Mouse (Mus musculus) activated CD4-positive, CD25-positive, alpha-beta regulatory T cell, adult 4 months (primary cell): ENCODE data around the gene Mrpl58. TPM values are rescaled to one million over a fixed set of nuclear protein-coding genes. Genes with fewer than 3 reads are reported as not detected.
"Not testable (repeated sequence)": the region's sequence is repeated elsewhere in the genome, so short reads cannot be mapped to it uniquely, and the experiment has no call there.

Experiments used
- ATAC-seq: one replicate; pipeline ENCODE4 v1.8.0; 2017
- polyA plus RNA-seq, 2 experiments: library from polyadenylated mRNA; unstranded; fragments of 100-300 nt; shearing (Covaris generic); gene quantifications; one replicate each; pipeline ENCODE4 v1.2.1; 2017

The Mrpl58 gene
- polyA plus RNA-seq, 2 experiments from 2014 or later = 206 to 214 TPM

DNA sequence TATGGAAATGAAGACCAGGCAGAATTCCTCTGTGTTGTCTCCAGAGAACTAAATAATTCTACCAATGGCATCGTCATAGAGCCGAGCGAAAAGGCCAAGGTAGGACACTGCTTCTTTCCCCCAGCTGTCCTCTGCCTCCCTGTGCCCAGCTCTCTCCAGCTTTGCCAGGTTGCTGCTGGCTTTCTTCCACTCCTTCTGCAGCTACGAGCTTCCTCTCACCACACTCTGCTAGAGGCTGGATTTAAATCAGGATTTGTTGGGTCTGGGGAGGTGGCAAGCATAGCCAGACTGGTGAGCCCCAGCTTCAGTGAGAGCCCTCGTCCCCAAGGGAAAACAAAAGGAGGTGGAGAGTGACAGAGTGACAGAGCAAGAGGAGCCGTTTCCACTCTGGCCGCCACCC, 25.8 kb downstream of the Mrpl58 start:
- ATAC-seq = no peak

DNA sequence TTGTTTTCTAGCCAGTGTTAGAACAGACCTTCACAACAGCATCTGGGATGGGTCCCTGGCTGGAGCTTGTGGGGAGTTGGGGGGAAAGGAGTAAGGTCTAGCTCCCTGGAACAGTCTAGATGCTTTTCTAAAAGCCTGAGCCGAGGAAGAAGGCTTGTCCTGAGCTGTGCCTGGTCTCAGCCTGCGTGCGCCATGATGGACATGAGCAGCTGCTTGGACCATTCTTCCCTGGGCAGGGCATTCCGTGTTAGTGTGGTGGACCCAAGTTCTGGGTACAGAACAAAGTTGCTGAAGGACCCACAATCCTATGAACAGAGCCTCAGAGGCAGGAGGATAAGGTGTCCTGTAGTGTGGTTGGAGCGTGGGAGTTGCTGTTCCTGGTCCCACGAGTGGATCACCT, 27.0 kb downstream of the Mrpl58 start:
- ATAC-seq = no peak

- no peak for ATAC-seq
Observed at GRCm38 (mm10) chr11:115432814-115433213, 29.3 kb downstream of the Mrpl58 start.

GRCm38 (mm10) chr11:115433342-115433741, 29.8 kb downstream of the Mrpl58 start:
- ATAC-seq = no peak

- ATAC-seq = no peak
Observed at GRCm38 (mm10) chr11:115435596-115436337, 32.2 kb downstream of the Mrpl58 start.

GRCm38 (mm10) chr11:115437571-115438122, 34.1 kb downstream of the Mrpl58 start:
- no peak for ATAC-seq

- no peak for ATAC-seq
Observed at GRCm38 (mm10) chr11:115439326-115439725, 35.8 kb downstream of the Mrpl58 start.

GRCm38 (mm10) chr11:115439906-115440595, 36.5 kb downstream of the Mrpl58 start, which contains the start of gene Trim80:
Trim80 (plus strand) TSS chr11:115440545.
- ATAC-seq = no peak

GRCm38 (mm10) chr11:115441417-115441816, 37.9 kb downstream of the Mrpl58 start:
- no peak for ATAC-seq

GRCm38 (mm10) chr11:115446906-115447305, 43.4 kb downstream of the Mrpl58 start:
- ATAC-seq = no peak

DNA sequence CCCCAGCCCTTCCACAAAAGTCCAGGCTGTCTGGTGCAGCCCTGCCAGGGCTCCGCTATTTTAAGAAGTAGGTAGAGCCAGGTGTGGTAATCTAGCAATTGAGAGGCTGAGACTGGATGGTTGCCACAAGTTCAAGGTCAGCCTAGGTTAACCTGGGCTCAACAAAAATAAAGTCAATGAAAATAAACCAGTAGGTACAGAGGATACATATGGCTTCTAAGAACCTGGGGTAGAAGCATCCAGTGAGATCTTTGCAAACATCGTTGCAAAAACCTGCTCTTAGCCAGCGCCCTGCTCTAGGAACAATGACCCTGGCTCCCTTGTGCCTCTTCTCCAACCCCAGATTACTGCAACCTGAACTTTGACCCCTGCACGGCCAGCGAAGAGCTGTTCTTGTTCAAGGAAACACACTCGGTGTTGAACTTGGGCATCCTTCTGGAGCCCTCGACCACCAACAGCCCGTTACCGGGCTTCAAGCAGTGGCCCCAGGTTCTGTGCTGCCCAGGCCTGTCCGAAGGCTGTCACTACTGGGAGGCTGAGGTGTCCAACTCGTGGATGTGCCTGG, 43.9 kb downstream of the Mrpl58 start:
- ATAC-seq = no peak

GRCm38 (mm10) chr11:115448075-115448474, 44.5 kb downstream of the Mrpl58 start:
- no peak for ATAC-seq

DNA sequence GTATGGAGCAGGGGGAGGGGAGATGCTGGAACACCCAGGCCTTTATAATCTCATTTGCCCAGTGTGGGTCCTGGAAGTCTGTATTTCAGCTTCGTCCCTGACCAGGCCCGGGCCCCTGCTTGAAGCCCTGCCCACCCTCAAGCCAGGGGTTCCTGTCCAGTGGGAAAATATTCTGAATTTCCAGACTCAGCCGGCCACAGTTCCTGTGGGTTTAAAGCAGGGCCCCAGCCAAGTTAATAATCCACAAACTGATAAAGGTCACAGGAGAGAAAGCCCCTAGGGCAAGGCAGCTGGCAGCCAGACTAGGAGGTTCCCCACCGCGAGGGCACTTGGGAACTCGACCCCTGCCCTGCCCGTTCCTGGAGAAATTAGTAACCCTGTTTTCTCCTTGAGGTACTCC, 45.4 kb downstream of the Mrpl58 start:
- ATAC-seq = no peak

- ATAC-seq = no peak
Observed at GRCm38 (mm10) chr11:115450176-115450575, 46.6 kb downstream of the Mrpl58 start.

DNA sequence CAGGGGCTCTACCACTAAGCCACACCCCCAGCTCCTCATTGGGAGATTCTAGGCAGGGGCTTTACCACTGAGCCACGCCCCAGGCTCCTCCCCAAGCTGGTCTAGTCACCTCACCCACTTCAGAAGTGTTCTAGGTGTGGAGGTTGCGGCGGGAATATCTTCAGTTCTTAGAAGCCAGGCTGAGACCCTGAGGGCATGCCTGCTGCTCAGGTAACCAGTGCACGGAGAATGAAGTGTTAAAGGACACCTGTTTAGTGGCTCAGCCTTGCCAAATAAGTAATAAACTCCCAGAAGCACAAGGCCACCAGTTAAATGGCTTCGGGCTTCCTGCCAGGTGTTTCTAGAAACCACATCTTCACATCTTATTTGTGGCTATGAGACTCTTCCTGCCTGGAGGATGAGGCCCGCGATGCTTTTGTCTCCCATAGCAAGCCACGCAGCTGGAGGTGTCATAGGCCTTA, 48.3 kb downstream of the Mrpl58 start:
- peak; percentile 96 for ATAC-seq

DNA sequence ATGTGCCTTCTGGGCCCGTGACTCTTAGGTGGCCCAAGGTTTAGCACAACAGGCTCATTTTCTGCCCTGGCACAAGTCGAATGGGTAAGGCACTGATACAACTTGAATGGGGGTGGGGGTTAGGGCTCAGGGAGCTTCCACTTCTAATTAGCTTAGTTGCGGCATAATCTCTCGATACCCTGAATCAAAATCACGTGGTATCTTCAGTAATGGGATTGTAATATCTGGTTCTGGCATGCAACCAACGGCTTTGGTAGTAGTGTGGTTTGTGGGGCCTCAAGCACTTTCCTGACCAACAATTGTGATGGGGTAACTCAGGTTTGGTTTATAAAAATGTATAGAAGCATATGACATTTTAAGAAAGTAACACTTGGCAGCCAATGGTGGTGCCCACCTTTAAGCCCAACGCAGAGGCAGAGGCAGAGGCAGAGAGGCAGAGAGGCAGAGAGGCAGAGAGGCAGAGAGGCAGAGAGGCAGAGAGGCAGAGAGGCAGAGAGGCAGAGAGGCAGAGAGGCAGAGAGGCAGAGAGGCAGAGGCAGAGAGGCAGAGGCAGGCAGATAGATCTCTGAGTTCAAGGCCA, 48.8 kb downstream of the Mrpl58 start:
- no peak for ATAC-seq

- no peak for ATAC-seq
Observed at GRCm38 (mm10) chr11:115453306-115453705, 49.8 kb downstream of the Mrpl58 start.

DNA sequence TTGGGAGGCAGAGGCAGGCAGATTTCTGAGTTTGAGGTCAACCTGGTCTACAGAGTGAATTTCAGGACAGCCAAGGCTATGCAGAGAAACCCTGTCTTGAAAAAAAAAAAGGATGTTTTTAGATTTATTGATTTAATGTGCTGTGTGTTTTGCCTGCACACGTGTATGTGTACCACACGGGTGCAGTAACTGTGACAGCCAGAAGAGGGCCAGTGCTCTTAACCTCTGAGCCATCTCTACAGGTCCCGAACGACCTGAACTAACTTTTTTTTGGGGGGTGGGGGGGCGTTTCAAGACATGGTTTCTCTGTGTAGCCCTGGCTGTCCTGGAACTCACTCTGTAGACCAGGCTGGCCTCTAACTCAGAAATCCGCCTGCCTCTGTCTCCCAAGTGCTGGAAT, 51.3 kb downstream of the Mrpl58 start:
- not testable (repeated sequence) for ATAC-seq

- ATAC-seq = no peak
Observed at GRCm38 (mm10) chr11:115455619-115456018, 52.1 kb downstream of the Mrpl58 start.

DNA sequence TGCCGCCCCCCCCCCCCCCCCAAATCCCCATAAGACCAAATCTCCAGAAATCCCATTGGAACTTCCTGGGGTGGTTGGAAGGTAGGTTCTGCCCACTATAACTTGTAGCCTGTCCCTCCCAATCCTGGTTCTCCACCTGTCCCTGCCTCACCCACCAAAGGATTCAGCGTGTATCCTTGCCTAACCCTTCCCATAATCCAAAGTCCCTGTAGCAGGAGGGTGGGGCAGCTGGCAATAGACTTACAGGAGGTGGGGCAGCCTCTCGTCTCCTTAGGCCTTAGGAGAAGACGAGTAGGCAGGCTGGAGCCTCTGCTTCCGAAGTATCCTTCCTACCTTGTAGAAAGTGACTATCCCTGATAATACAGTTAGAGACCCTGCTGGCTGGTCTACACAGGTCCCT, 52.6 kb downstream of the Mrpl58 start:
- ATAC-seq = no peak

- ATAC-seq = no peak
Observed at GRCm38 (mm10) chr11:115457405-115457804, 53.9 kb downstream of the Mrpl58 start.

DNA sequence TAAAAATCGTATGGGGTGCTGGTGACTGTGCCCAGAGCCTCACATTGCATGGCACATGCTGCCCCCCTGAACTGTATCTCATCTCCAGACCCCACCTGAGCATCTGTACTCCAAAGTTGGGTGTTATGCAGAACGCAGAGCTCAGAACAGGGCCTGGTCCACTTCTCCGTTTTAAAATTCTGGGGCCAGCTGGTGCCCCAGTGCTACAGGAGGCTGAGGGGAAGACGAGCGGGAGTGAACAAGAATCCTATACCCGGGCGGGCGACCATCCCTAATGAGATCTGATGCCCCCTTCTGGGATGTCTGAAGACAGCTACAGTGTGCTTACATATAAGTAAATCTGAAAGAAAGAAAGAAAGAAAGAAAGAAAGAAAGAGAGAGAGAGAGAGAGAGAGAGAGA, 57.4 kb downstream of the Mrpl58 start:
- ATAC-seq = no peak

DNA sequence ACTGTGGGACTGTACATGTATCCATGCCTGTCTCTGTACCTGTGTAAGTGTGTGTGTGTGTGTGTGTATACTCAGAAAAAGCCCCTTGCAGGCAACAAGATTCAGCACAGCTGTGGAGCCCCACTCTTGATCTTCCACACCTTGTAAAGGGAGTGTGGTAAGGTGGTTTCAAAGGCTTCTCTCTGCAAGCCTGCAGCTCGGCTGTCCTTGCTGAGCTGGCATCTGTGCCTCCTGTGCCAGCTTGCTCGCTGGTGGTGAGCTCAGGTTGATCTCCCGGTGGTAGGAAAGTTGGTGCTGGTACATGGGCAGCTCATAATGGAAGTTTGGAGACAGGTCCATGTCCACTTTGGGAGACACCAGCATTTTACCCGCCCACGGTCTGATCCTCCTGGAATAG, 58.3 kb downstream of the Mrpl58 start:
- ATAC-seq = no peak
